Mouse (Mus musculus): ENCODE results near the gene Ikzf2.

The Ikzf2 gene

GRCm38 (mm10) chr1:69508275-69508674, 178.8 kb downstream of the Ikzf2 start:
- no peak for DNase-seq (ENCODE audit: low spot score)

- no peak for DNase-seq (ENCODE audit: low spot score)
Measured at GRCm38 (mm10) chr1:69507513-69507912, 179.5 kb downstream of the Ikzf2 start.

- no peak for DNase-seq (ENCODE audit: low spot score)
Measured at GRCm38 (mm10) chr1:69506615-69507159, 180.4 kb downstream of the Ikzf2 start.

GRCm38 (mm10) chr1:69506011-69506410, 181.0 kb downstream of the Ikzf2 start:
- no peak for DNase-seq (ENCODE audit: low spot score)

GRCm38 (mm10) chr1:69500388-69500787, 186.7 kb downstream of the Ikzf2 start:
- no peak for DNase-seq (ENCODE audit: low spot score)

GRCm38 (mm10) chr1:69499652-69500051, 187.4 kb downstream of the Ikzf2 start:
- DNase-seq (ENCODE audit: low spot score) = no peak

GRCm38 (mm10) chr1:69498862-69499306, 188.2 kb downstream of the Ikzf2 start:
- no peak for DNase-seq (ENCODE audit: low spot score)

GRCm38 (mm10) chr1:69496055-69496454, 191.0 kb downstream of the Ikzf2 start:
- no peak for DNase-seq (ENCODE audit: low spot score)

GRCm38 (mm10) chr1:69493309-69494047, 193.6 kb downstream of the Ikzf2 start:
- DNase-seq (ENCODE audit: low spot score) = no peak

GRCm38 (mm10) chr1:69492013-69492412, 195.0 kb downstream of the Ikzf2 start:
- no peak for DNase-seq (ENCODE audit: low spot score)

- no peak for DNase-seq (ENCODE audit: low spot score)
Measured at GRCm38 (mm10) chr1:69489026-69489425, 198.0 kb downstream of the Ikzf2 start.

GRCm38 (mm10) chr1:69488625-69489024, 198.4 kb downstream of the Ikzf2 start:
- no peak for DNase-seq (ENCODE audit: low spot score)
